Mouse (Mus musculus): ENCODE measurements around the gene Acox1.

GRCm38 (mm10) chr11:116241744-116242235 lies 42.9 kb upstream of the Acox1 start:
- TF ChIP-seq CTCF (IDR thresholded peaks at IDR 0.05; ENCODE audit: extremely low read depth, insufficient read depth, low read length) (no peak), POLR2A (IDR thresholded peaks at IDR 0.05; ENCODE audit: extremely low read depth, insufficient read depth, low read length) (no peak)

Data from cortical plate, adult 2 months (tissue).